Mouse (Mus musculus) cortical plate, adult 2 months (tissue): Measurements from ENCODE around the gene Ccdc149.

Source experiments
- CTCF ChIP-seq: fragments of 200-500 bp; IDR thresholded peaks from 2 replicates; pipeline ENCODE4 v1.5.1; 2011; ENCODE audit warnings: mild to moderate bottlenecking, control low read depth, low read length; ENCODE audit not compliant: insufficient read depth; ENCODE audit errors: extremely low read depth
- POLR2A ChIP-seq: fragments of 200-500 bp; IDR thresholded peaks from 2 replicates; pipeline ENCODE4 v1.6.1; 2011; ENCODE audit warnings: mild to moderate bottlenecking, low read length, control low read depth; ENCODE audit not compliant: insufficient read depth; ENCODE audit errors: extremely low read depth

DNA sequence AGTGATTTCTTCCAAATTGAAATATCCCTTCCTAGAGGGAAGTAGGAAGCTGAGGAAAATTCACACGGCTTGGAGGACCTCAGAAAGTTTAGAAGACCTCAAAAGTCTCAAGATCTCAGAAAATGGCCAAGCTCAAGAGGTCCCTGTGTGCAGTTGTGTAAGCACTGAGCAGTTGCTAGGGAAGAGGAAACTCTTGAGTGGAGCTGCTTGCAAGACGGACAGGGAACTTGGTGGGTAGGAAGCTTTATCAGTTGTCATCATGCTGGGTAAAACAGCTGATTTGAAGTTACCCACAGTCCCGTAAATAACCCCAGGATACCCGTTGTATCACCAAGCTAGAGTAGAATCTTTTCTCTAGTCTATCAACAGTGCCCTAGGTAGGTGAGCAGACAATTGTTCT is 12.0 kb downstream of the Ccdc149 start:
- TF ChIP-seq POLR2A (no peak), CTCF (no peak)
